Mouse (Mus musculus) stomach, embryonic 15.5 days (tissue): ENCODE measurements around the gene Meox1. TPM values are rescaled to one million over a fixed set of nuclear protein-coding genes. Genes with fewer than 3 reads are reported as not detected.

ENCODE experiments used
- ATAC-seq: fragments of 200-750 bp; cut with Nextera tagmentation; 2 replicates; pipeline ENCODE4 v1.8.0; 2017; ENCODE audit warnings: low read depth, moderate number of reproducible peaks, moderate TSS enrichment; ENCODE audit not compliant: insufficient read depth, low FRiP score
- H3K27ac ChIP-seq: fragments of 300-500 bp; sonication (generic); 2 replicates; pipeline ENCODE4 v1.5.1; 2015; ENCODE audit warnings: mild to moderate bottlenecking, inconsistent platforms
- H3K27me3 ChIP-seq: fragments of 300-500 bp; sonication (generic); replicated peaks from 2 replicates; pipeline ENCODE4 v1.6.1; 2015; ENCODE audit warnings: inconsistent platforms
- H3K36me3 ChIP-seq: fragments of 300-500 bp; sonication (generic); 2 replicates; pipeline ENCODE4 v1.6.1; 2015; ENCODE audit warnings: inconsistent platforms
- H3K4me1 ChIP-seq: fragments of 300-500 bp; sonication (generic); 2 replicates; pipeline ENCODE4 v1.6.1; 2015; ENCODE audit warnings: inconsistent platforms
- H3K4me2 ChIP-seq: fragments of 300-500 bp; sonication (generic); 2 replicates; pipeline ENCODE4 v1.6.1; 2015; ENCODE audit warnings: mild to moderate bottlenecking, inconsistent platforms
- H3K4me3 ChIP-seq: fragments of 300-500 bp; sonication (generic); replicated peaks from 2 replicates; pipeline ENCODE4 v1.5.1; 2015; ENCODE audit warnings: inconsistent platforms
- H3K9ac ChIP-seq: fragments of 300-500 bp; sonication (generic); 2 replicates; pipeline ENCODE4 v1.6.1; 2015; ENCODE audit warnings: inconsistent platforms
- H3K9me3 ChIP-seq: fragments of 300-500 bp; sonication (generic); 2 replicates; pipeline ENCODE4 v1.6.1; 2016; ENCODE audit warnings: inconsistent platforms
- WGBS: fragments of 180-500 bp; shearing (Covaris S2); methylation state at CpG from one replicate; pipeline ENCODE4 v1.1.7; 2015; 5-methylcytosine and 5-hydroxymethylcytosine counted together
- polyA plus RNA-seq: library from polyadenylated mRNA; unstranded; fragments of >200 nt; fragmentation: Nextera tagmentation; extraction: Ambion mirVana; gene quantifications from 2 replicates; pipeline ENCODE4 v1.2.1, GENCODE M21; 2015

Gene Meox1
- polyA plus RNA-seq, 1 experiment from 2014 or later, result 5.0 TPM

DNA sequence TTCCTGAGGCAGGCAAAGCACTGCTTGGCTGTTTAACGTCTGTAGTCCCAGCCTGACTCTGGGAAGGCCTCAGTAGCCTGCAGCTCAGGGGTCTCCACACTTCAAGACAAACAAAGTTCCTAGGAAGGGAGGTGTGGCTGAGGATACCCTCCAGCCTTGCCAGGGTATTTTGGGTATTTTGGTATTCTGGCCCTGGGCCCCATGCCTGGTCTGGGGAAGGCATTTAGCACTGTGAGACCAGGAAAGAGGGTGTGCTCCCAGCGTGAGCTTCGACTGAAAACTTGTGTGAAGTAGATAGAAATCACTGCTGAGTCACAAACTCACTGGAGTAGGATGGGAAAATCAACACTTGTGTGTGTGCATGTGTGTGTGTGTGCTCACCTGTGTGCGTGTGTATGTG is 14.5 kb downstream of the Meox1 start:
- 58% methylated on average over 4 of the region's 4 CpGs for WGBS
- H3K27ac ChIP-seq, result peak overlapping the region; percentile 16; the same call in 1 of the 2 replicates
- no peaks in the 10 kb centered on the region for H3K9me3 ChIP-seq
- no peaks in the 10 kb centered on the region for H3K27me3 ChIP-seq
- ATAC-seq, result no peak
- peaks cover 39% of the 10 kb centered on the region for H3K4me1 ChIP-seq
- H3K4me3 ChIP-seq, result no peak overlapping the region
- no peak overlapping the region for H3K4me2 ChIP-seq
- H3K36me3 ChIP-seq, result no peaks in the 10 kb centered on the region
- no peak overlapping the region for H3K9ac ChIP-seq

DNA sequence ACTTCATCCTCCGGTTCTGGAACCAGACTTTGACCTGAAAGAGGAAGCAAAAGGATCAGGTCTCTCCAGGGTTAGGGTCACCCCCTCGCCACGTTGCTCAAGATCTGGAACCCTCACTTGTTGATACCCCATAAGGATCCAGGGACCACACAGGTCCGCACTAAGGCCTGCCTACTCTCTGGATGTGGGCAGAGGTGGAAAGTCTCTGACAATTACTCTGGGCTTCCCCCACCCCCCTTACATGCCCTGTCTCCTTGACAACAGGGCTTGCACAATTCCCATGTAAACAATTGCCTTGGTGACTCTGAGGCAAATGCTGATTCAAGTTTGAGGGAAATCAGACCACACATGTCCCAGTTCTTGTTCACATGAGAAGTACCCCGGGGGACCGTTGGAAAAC is 15.5 kb downstream of the Meox1 start:
- Histone ChIP-seq H3K36me3 (no peaks in the 10 kb centered on the region), H3K9me3 (no peaks in the 10 kb centered on the region), H3K4me3 (no peak overlapping the region), H3K27ac (0 out of 2 replicates have a peak overlapping the region, but pooled peaks have one; percentile 16), H3K4me1 (peaks cover 46% of the 10 kb centered on the region), H3K9ac (no peak overlapping the region), H3K27me3 (no peaks in the 10 kb centered on the region), H3K4me2 (no peak overlapping the region)
- ATAC-seq, result no peak
- 44% methylated on average over 6 of the region's 6 CpGs for WGBS

DNA sequence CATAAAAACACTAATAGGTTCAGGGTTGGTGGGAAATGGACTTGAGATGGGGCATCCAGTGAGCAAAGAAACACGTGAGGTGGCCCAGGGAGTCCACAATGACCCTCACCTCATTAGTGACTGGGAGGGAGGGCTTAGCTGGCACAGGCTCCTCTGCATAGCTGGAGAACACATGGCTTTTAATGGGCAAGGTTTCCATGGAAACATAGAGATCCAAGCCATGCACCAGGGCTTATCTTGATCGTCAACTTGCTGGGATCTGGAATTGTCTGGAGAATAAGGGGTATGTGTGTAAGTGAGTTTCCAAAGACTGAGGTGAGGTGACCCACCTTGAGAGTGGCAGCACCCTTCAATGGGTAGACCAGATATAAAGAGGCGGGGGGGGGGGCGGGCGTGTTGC is 19.2 kb downstream of the Meox1 start:
- H3K9ac ChIP-seq, result no peak overlapping the region
- no peak for ATAC-seq
- H3K27ac ChIP-seq, result no peak overlapping the region
- no peaks in the 10 kb centered on the region for H3K36me3 ChIP-seq
- H3K4me2 ChIP-seq, result no peak overlapping the region
- 75% methylated on average over 5 of the region's 5 CpGs for WGBS
- no peaks in the 10 kb centered on the region for H3K9me3 ChIP-seq
- no peaks in the 10 kb centered on the region for H3K27me3 ChIP-seq
- no peak overlapping the region for H3K4me3 ChIP-seq
- H3K4me1 ChIP-seq, result peaks cover 28% of the 10 kb centered on the region

DNA sequence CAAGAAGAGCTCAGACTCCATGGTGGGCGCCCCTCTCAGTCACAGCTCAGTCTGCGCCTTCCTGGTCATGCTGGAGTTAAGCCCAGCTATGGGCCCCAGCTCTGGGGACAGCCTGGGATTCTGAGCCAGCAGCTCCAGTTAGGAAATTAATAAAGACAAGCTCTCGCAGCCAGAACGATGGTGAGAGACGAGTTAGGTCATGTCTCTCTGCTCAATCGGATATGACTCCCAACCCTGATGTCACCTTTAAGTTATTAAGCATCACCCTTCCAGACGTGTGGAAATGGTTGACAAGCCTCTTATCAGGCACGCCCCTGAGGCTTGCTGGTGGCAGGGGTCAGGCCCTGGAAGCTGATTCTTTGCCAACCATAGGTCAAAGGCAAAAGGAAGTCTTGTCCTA is 20.3 kb downstream of the Meox1 start:
- Histone ChIP-seq H3K4me3 (no peak overlapping the region), H3K9me3 (no peaks in the 10 kb centered on the region), H3K4me2 (no peak overlapping the region), H3K4me1 (peaks cover 20% of the 10 kb centered on the region), H3K27ac (peak overlapping the region; percentile 36; the same call in 1 of the 2 replicates), H3K9ac (no peak overlapping the region), H3K36me3 (no peaks in the 10 kb centered on the region), H3K27me3 (no peaks in the 10 kb centered on the region)
- ATAC-seq, result no peak
- WGBS, result 46% methylated on average over 8 of the region's 8 CpGs

DNA sequence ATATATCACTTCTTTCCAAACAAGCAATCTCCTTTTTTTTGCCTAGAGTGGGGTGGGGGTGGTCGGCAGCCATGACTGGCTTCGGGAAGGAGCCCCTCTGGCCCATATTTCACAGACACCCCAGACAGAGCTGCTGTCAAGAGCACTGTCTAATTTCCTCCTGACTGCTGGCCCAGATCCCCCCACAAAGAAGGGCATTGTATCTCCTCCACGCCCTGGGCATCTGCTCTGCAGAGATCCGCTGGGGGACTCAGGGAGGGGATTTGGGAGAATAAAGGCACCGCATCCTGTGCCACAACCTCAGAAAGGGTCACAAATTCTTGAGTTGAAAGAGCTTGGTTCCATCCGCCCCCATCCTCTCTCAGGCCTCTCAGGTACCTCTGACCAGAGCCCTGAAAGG is 22.7 kb downstream of the Meox1 start:
- no peak overlapping the region for H3K27ac ChIP-seq
- no peak overlapping the region for H3K4me3 ChIP-seq
- no peak for ATAC-seq
- H3K9ac ChIP-seq, result no peak overlapping the region
- no peak overlapping the region for H3K4me2 ChIP-seq
- no peaks in the 10 kb centered on the region for H3K36me3 ChIP-seq
- 66% methylated on average over 6 of the region's 6 CpGs for WGBS
- no peaks in the 10 kb centered on the region for H3K9me3 ChIP-seq
- H3K4me1 ChIP-seq, result peaks cover 27% of the 10 kb centered on the region
- no peaks in the 10 kb centered on the region for H3K27me3 ChIP-seq

DNA sequence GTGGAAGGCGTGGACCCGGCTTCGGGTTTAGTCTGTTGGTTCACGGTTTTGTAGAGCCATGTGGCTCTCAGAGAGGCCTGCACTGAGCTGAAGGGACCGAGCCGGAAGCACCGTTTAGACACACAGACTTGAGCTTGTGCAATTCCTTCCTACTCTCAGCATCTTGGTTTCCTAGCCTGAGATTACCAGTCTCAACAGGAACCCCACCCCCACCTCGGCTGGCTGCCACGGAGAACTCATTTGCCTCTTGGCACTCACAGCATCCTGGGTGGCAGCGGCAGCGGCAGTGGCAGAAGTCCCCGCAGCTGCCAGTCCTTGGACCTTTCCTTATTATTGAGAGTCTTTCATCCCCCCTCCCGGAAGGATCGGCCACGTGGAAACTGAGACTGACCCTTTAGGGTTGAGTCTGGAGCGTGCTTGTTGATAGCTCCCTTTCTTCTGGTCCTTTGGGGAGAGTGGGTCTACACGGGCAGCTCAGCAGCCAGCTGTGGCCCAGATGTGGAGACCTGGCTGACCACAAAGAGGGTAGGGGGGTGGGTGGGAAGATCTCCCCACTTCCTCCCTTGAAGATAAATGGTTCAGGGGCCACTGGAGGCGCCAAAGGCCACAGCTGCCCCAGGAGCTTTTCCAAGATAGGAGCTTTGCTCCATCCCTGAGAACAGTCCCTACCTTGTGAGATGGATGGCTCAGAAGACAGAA is 24.0 kb downstream of the Meox1 start:
- Histone ChIP-seq H3K27ac (0 out of 2 replicates have a peak overlapping the region, but pooled peaks have one; percentile 0), H3K9ac (no peak overlapping the region), H3K4me1 (peaks cover 27% of the 10 kb centered on the region), H3K4me2 (no peak overlapping the region), H3K4me3 (no peak overlapping the region), H3K36me3 (no peaks in the 10 kb centered on the region), H3K27me3 (no peaks in the 10 kb centered on the region), H3K9me3 (no peaks in the 10 kb centered on the region)
- no peak for ATAC-seq
- WGBS, result 57% methylated on average over 18 of the region's 18 CpGs

DNA sequence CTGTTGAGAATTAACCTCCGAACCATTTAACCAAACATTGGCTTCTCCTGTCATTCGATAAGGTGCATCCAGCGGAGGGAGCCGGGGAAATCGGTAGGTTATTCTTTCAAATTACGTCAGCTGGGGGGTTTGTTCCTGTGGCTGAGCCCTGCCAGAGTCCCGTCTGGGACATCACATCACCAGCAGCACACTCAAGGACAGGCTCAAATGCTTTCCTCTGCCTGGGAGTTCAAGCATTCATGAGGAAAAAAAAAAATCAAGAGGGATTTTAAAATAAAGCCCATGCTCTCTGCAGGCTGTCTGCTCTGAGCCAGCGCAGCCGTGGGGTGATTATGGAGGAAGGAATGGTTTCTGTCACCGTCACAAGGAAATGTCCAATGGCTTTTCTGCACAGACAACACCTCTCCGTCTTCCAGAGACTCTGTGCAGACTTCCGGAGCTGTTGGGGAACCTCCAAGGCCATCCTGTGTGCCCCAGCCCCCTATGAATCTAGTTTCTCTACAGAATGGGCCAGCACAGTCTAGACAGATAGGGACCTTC is 26.6 kb downstream of the Meox1 start:
- Histone ChIP-seq H3K4me1 (peaks cover 17% of the 10 kb centered on the region; the same call in 1 of the 2 replicates), H3K4me3 (no peak overlapping the region), H3K27me3 (no peaks in the 10 kb centered on the region), H3K36me3 (no peaks in the 10 kb centered on the region), H3K27ac (peak overlapping the region; percentile 88), H3K9me3 (no peaks in the 10 kb centered on the region), H3K9ac (no peak overlapping the region), H3K4me2 (0 out of 2 replicates have a peak overlapping the region, but pooled peaks have one; percentile 30)
- ATAC-seq, result peak; percentile 27; the same call in 1 of the 2 replicates
- WGBS, result 38% methylated on average over 12 of the region's 12 CpGs

DNA sequence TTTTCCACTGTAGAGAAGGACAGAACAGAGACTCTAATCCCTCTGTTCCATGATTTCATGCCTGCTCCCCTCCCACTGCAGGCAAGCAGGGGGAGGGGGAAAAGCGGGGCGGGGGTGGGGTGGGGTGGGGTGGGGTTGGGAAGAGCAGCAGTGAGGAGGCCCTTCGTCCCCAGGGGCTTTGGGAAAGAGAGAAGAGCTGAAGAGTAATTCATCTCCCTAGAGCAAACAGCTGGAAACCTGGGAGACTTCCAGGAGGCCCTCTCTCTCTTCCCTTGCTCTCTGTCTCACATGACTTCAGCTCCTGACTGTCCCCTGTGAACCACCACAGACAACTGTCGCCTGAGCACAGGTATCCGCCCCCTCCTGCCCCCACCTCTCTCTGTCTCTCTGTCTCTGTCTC is 35.4 kb downstream of the Meox1 start:
- H3K9ac ChIP-seq, result no peak overlapping the region
- H3K4me1 ChIP-seq, result peaks cover 13% of the 10 kb centered on the region
- H3K27ac ChIP-seq, result peak overlapping the region; percentile 72
- no peak overlapping the region for H3K4me3 ChIP-seq
- 20% methylated on average over 5 of the region's 5 CpGs for WGBS
- H3K9me3 ChIP-seq, result no peaks in the 10 kb centered on the region
- H3K27me3 ChIP-seq, result no peaks in the 10 kb centered on the region
- ATAC-seq, result peak; percentile 50; the same call in 1 of the 2 replicates
- no peak overlapping the region for H3K4me2 ChIP-seq
- no peaks in the 10 kb centered on the region for H3K36me3 ChIP-seq

DNA sequence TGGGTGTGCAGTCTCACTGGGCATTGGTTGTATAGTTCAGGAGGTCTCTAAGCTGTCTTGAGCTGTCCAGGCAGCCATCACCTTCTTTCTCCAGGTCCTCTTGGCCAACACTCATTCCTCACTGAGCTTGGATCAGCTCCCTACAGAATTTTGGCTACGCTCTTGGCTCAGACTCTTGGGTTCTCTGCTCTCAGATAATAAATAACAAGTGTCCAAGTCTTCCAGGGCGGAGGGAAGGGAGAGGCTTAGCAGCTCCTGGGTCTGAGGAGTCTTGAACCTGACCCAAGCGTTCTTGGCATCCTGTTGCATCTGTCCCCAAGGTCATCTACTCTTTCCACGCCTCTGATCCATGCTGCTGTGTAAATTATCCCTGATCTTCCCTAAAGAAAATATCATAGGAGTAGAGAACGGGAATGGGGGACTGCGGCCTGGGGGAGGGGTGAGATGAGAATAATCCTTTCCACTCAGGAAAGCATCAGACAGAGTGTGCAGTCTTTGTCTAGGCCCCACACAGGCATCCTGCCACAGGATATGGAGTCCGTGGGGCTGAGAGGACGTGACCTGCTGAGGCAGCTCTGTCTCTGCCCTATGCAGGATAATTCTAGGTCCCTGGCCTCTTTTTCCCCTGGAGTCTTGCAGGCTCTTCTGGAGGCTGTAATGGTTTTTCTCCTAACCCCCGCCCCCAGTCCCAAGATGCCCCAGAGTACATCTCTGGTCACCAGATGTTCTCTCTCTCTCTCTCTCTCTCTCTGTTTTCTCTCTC is 38.0 kb downstream of the Meox1 start:
- Histone ChIP-seq H3K36me3 (no peaks in the 10 kb centered on the region), H3K27ac (peak overlapping the region; percentile 63), H3K27me3 (no peaks in the 10 kb centered on the region), H3K4me2 (no peak overlapping the region), H3K9ac (no peak overlapping the region), H3K4me1 (peaks cover 15% of the 10 kb centered on the region), H3K9me3 (no peaks in the 10 kb centered on the region), H3K4me3 (no peak overlapping the region)
- 47% methylated on average over 9 of the region's 9 CpGs for WGBS
- ATAC-seq, result no peak

DNA sequence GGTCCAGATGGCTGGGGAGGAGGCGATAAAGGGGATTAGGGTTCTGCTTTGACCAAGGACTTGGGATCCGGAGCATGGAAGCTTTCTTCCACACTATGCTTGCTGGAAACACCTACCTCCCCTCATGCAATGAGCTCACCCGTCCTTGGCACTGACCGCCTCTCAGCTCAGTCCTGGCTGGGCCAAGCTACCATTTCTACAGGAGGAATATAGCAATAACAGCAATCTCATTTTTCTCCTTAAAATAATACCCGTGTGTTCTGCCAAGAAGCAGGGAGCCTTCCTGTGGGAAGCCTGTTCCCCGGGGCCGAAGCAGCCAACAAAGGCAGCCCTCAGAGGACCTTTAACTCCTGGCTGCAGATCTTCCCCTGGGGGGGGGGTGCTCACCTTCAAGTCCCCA is 43.1 kb downstream of the Meox1 start:
- Histone ChIP-seq H3K27me3 (no peaks in the 10 kb centered on the region), H3K4me3 (no peak overlapping the region), H3K4me1 (peaks cover 9% of the 10 kb centered on the region; the same call in 1 of the 2 replicates), H3K36me3 (no peaks in the 10 kb centered on the region), H3K9me3 (no peaks in the 10 kb centered on the region), H3K27ac (peak overlapping the region; percentile 71), H3K9ac (no peak overlapping the region), H3K4me2 (no peak overlapping the region)
- no peak for ATAC-seq
- 52% methylated on average over 7 of the region's 7 CpGs for WGBS

DNA sequence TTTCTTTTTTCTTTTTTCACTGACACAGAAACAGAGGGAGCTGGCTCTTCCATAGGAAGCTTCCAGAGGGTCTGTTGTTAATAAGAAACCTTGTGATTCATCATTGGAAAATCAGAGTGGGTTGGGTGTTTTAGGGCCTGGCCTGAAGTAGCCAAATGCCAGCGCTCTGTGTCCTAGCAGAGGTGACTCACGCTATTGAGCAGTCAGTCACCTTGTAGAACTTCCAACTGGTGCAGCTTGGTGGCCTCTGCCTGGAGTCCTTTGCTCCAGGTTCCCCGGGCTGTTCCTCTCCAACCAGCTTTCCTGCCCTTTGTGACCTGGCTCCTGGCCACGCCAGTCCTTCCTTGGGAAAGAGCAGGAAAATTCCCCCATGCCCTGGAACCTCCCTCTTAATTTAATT is 44.9 kb downstream of the Meox1 start:
- Histone ChIP-seq H3K4me1 (peaks cover 6% of the 10 kb centered on the region; the same call in 1 of the 2 replicates), H3K9me3 (no peaks in the 10 kb centered on the region), H3K27ac (no peak overlapping the region), H3K9ac (no peak overlapping the region), H3K4me3 (no peak overlapping the region), H3K36me3 (no peaks in the 10 kb centered on the region), H3K27me3 (no peaks in the 10 kb centered on the region), H3K4me2 (no peak overlapping the region)
- ATAC-seq, result no peak
- WGBS, result 77% methylated on average over 4 of the region's 4 CpGs

DNA sequence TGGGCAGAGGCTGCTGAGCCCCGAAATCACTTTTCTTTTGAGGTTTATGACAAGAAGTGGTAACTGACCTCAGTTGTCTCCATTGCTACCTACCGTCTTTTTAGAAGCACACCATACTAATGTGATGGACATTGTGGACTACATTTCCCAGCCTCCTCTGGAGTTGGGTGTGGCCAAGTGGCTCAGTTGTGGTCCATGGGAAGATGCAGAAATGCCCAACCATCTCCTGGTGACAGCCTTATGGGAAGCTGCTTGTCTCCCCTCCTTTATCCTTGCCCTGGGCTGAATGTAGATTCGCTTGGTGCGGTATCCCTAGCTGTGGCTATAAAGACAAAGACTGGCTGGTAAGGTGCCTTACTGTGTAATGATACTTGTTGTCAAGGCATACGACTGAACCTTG is 46.7 kb downstream of the Meox1 start:
- no peak for ATAC-seq
- WGBS, result 91% methylated on average over 5 of the region's 5 CpGs

More for the DNA sequence above, 46.7 kb downstream of the Meox1 start:
- no peak overlapping the region for H3K4me2 ChIP-seq
- H3K4me3 ChIP-seq, result no peak overlapping the region
- no peaks in the 10 kb centered on the region for H3K27me3 ChIP-seq
- no peak overlapping the region for H3K9ac ChIP-seq
- H3K27ac ChIP-seq, result no peak overlapping the region
- no peaks in the 10 kb centered on the region for H3K9me3 ChIP-seq
- peaks cover 9% of the 10 kb centered on the region; the same call in 1 of the 2 replicates for H3K4me1 ChIP-seq
- H3K36me3 ChIP-seq, result no peaks in the 10 kb centered on the region
